Mouse (Mus musculus) lung, postnatal 25 days (tissue): ENCODE results near the gene Trpm5.

Experiments
- DNase-seq: peaks from one replicate; pipeline ENCODE4 v3.0.0; 2022; ENCODE audit warnings: low spot score

The Trpm5 gene

DNA sequence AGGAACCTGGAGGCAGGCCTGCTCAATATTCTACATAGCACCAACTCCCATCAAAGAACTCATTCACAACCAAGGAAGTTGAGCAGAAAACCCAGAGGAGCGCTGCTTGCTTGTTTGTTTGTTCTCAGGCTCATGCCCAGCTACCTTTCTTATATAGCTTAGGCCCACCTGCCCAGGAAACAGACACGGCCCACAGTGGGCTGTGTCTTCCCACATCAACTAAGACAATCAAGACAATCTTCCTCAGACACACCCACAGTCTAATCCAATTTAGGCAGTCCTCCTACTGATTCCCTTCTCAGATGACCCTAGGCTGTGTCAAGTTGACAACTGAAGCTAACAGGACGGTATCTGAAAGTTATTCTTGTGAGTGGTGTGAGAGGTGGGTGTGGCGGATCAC, 11.6 kb upstream of the Trpm5 start, which contains the start of gene Kcnq1:
Kcnq1 (plus strand) TSS at position 301 of the 400 bp plus-strand sequence.
- DNase-seq = no peak

- DNase-seq = peak; percentile 62
These were observed 10.9 kb upstream of the Trpm5 start for GRCm38 (mm10) chr7:143105258-143105897.

DNA sequence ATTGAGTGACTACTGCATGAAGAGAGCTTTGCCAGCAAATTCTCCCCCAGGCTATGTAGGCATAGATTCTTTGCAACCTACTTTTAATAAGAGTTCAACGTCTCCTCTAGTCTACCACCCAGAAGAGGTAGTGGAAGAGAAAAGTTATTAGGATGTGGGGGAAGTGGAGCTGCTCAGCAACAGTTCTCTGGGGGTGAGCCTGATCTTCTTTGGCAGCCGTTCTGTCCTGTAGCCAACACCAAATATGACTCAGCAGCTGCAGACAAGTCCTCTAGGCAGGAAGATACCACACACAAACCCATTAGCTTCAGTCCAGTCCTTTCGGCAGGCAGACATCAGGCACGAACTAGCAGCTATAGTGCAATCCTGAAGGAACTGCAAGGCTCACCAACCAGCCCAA, 6.3 kb upstream of the Trpm5 start:
- no peak for DNase-seq

DNA sequence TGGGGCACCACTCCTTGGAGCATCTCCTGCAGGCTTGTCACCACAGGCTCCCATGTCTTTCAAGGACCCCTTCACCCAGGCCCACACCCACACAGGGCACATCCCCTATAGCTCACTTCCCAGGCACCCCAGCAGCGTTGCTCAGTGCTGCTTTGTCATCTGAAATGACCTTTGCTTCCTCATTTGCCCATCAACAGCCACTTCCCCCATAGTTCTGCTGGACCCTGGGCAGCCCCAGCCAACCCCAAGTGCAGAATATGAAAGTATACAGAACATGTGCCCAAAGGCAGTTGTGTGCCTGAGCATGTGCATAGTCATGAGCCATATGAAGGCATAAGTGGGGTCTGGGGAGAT, 1.1 kb upstream of the Trpm5 start:
- no peak for DNase-seq

DNA sequence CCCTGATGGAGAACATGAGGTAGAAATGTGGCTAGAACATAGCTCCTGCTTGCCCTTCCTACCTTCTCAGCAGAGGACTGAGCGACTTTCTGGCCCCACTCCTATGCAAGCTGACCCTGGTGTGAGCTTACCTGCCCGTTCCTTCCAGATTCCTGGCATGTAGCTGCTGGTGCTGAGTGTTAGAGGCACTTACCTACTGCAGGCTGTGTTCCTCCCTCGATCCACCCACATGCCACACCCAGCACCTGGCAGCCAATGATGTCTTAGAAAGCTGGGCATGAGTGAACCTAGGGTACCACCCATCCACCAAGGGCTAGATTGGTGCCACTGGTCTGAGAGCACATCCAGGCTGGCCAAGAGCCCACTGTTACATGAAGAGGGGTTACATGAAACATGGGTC, 595 bp downstream of the Trpm5 start:
- no peak for DNase-seq

DNA sequence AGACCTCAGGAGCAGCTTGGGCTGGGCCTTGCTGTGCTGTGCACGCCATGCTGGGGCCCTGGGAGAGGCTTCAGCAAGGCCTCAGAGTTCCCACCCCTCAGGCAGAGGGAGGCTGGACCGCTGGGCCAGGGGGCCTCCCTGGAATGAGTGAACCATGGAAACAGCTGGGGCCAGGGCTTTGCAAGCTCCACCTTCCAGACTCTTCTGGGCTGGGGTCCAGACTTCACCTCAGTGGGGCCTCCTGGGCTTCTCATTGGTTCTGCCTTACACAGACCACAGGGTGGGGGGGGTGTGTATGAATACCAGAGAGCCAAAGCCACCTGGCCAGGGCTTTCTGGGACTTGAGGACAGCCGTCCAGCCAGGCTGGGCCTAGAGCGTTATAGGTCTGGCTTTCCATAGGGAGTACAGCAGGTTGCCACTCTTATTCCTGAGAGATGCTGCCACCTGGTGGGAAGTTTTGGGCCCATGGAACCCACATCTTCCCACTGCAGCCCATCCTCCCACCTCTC, 7.3 kb downstream of the Trpm5 start:
- peak; percentile 18 for DNase-seq

DNA sequence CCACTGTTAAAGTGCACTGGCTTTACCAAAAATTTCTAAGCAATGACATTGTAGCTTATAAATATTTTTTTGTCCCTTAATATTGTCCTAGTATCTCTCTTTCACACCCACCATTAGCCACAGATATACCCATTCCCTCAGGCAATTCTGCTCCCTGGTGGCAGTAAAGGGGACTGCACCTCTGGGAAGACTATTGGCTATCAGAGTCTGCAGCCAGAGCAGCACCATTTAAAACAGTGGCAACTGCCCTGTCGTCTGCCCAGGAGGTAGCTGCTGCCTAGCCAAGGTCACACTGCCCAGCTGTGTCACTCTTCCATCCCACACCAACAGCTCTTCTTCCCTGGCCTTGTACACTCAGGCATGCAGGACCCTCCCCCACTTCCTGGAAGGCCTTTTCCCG, 8.1 kb downstream of the Trpm5 start:
- peak; percentile 75 for DNase-seq

DNA sequence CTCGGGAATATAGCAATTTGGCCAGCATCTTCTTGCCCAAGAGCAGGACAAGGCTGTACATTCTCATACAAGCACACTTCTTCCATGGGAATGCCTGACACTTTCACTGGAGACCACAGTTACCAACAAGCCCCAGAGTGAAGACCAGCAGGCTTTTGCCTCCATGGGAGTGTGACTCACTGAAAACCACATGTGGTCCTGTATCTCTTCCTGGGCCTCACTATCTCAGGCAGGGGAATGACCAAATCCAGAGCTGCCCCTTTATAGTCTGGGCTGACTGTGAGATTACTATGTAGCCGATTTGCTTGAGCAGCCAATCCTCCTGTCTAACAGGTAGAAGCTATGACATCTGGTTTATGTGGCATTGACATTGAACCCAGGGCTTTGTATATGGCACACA, 10.7 kb downstream of the Trpm5 start:
- no peak for DNase-seq

GRCm38 (mm10) chr7:143082024-143082423, 12.4 kb downstream of the Trpm5 start:
- no peak for DNase-seq

DNA sequence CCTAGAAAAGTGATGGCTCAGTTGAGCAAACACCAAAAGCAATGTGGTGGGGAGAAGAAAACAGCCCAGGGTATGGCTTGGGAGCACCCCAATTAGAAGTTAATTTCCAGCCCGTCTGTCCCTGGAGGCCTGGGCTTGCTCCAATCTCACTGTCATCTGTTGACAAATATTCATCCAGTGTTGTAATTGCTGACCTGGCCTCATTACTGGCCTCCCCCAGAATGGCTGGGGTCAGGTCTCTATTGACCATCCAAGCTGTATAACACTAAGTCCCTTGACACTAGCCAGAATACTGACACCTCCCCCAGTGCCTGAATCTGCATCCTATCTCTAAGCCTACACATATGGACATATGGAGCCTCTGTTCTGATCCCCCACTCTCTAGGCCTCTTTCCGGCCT, 17.1 kb downstream of the Trpm5 start:
- DNase-seq = no peak

GRCm38 (mm10) chr7:143075394-143075793, 19.0 kb downstream of the Trpm5 start:
- no peak for DNase-seq

DNA sequence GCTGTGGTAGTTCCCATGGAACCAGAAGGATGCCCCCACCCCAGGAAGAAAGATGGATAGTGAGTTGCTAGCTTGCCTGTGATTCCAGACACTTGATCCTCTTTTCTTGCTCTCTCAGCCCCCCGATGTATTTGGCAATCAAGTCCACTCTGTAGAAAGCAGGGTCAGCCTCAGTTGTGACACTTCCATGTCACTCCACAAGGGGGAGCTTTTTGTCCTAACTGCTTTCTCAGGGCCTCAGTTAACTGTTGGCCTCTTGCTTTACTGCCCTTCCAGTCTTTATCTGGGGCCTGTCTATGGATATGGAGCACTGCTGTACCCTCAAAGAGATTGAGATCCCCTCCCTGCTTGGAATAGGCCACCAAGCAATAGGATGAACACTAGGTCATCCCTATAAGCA, 21.4 kb downstream of the Trpm5 start:
- peak; percentile 23 for DNase-seq

DNA sequence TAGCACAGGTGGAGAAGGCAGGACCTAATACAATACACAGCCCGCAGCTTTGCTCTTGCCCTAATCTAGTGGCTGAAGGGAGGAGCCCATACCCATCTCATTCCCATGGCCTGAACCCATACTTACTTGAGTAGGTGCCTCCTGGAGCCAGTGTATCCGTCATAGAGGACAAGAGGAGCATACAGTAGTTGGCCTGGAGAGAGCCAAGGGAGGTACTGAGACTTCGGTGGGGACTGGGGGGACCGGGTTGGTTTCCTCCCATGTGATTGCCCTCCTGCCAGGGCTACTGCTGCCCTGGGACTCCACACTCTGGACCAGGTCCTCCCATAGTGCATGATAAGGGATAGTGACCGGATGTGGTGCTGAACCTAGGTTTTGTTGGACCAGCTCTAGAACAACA, 21.8 kb downstream of the Trpm5 start:
- no peak for DNase-seq

DNA sequence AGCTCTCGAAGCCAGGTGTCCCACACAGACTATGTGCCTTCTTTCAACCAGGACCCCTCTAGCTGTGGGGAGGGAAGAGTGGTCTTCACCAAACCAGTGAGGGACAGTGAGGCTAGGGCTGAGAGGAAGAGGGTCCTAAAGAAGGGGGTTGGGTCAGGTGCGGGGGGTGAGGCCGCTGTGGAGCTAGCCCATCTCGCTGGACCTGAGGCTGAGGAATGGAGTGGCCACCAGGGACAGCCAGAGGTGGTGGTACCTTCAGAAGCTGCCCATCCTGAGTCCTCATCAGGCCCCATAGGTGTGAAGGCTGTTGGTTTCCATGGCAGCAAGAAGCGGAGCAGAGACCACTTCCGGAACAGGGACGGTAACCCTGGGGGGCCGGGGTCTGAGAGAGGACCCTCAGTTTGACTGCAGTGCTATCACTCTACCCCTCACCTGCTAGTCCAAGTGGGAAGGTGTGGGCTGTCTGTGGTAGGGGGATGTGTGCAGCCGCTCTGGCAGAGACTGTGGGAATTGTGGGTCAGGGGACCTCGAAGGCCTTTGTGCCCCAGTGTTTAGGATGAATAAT, 23.9 kb downstream of the Trpm5 start:
- no peak for DNase-seq

GRCm38 (mm10) chr7:143069751-143070400, 24.6 kb downstream of the Trpm5 start:
- no peak for DNase-seq

DNA sequence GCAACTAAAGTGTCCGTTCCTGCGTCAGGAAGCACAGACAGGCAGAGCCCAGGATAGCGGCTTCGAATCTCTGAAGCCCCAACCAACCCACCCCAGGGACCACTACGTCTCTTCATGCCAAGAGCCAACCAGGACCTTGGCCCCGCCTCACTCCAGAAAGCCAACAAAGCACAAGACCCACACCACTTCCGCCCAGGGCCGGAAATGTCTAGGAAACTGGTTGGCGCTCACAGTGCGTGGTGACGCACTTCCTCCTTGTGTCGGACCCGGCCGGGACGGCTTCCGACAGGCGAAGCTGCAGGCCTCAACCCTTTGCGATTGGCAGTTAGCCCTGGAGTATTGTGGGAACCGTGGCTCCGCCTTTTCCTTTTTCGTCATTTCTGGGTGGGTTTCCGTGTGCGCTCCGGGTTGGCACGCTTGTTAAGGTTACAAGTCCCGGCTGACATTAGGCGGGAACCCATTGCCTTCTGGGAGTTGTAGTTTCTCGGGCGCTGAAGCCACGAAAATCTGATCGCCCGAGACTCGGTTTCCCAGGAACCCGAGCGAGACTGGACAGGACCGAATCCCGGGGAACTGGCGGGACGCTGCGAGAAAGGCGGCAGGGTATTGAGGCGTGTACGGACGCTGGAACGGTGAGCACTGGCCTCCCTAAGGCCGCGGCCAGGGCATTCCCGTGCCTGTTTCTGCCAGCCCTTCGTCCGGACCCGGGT, 25.4 kb downstream of the Trpm5 start, which contains the start of gene Tssc4:
Tssc4 (plus strand) TSS at position 368 of the 710 bp plus-strand sequence.
- peak; percentile 99 for DNase-seq

DNA sequence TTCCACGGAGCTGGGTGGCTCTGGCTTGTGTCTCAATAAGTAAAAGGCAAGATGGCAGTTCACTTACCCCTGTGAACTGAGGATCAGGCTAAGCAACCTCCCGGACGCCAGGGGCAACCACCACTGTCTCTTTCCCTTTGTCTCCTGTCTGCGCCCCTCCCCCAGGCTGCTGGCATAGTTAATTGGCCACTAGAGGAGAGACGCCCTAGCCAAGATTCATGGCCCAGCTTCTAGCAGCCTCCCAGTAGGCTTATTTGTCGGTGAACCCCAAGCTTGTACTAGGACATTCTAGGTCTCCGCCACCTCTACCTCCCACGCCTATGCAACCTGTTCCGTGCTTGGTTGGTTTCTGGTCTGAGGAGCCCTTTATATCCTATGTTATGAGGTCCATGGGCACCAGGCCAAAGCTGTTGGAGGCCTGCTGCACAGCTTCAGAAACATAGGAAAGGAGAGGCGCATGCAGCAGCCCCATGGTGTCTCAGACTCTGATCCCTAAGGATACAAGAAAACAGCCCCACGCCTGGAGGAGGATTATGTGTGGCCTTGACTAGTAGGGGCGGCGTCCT, 26.0 kb downstream of the Trpm5 start:
- no peak for DNase-seq

DNA sequence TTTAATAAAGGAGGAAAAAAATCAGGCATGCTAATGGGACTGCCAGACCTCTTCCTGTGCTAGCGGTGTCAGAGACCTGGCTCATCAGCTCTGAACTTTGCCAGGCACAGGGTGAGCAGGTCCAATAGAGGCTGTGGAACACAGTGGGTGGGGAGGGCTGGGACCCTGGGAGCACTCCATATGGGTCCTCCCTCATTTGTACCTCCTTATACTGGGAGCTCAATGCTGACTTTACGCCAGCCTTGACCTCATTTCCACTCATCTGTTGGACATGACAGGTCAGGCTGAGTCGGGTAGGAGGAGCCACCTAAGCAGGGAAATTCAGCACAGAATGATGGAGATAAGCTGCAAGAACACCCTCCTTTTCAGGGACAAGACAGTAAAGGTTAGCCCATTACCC, 26.5 kb downstream of the Trpm5 start:
- no peak for DNase-seq

DNA sequence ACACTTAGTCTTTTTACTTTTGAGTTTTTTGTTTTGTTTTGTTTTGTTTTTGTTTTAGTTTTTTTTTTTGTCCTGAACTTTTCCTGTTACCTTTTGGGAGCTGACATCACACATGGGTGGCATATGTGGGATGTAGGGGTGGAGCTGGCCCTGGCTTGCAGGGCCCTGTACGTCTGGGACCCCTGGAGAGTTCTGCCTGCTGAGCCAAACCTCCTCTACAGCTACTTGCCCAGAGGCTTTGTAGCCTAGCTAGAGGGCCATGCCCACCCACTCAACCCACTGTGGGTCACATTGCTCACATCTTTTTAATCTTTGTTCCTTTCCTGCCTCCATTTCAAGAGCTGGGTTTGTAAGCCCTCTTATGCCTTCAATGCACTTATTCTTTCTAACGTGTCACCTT, 27.0 kb downstream of the Trpm5 start:
- DNase-seq = no peak

GRCm38 (mm10) chr7:143065692-143066091, 28.8 kb downstream of the Trpm5 start:
- DNase-seq = no peak

DNA sequence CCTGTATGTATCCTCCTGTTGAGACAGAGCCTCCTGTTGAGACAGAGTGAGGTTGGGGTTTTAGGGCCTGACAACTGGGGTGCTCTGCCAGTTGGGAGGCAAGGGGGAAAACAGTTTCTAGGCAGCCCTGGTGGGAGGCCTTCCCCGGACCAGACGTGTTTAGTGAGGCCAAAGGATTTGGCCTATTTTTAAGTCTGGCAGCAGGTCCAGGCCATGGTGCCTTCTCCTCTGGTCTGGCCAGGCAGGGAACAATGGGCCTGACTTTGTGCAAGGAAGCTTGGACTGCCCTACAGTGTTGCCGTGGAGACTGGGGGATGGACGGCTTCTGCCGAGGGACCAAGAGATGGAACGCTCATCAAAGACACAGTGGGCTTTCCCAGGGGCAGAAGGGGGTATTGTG, 30.2 kb downstream of the Trpm5 start:
- no peak for DNase-seq

- DNase-seq = no peak
These were observed 31.7 kb downstream of the Trpm5 start for GRCm38 (mm10) chr7:143062704-143063103.
